Mouse (Mus musculus) cerebellum, postnatal 36 days (tissue): ENCODE data around the gene Mmp2.

Source experiments
- DNase-seq, 2 experiments: peaks; one replicate each; pipeline ENCODE4 v3.0.0; 2021 to 2022; ENCODE audit warnings: mixed read lengths in 2 of 2

Mmp2 gene

GRCm38 (mm10) chr8:92896611-92897010 lies 69.5 kb downstream of the Mmp2 start:
- no peak for DNase-seq

DNA sequence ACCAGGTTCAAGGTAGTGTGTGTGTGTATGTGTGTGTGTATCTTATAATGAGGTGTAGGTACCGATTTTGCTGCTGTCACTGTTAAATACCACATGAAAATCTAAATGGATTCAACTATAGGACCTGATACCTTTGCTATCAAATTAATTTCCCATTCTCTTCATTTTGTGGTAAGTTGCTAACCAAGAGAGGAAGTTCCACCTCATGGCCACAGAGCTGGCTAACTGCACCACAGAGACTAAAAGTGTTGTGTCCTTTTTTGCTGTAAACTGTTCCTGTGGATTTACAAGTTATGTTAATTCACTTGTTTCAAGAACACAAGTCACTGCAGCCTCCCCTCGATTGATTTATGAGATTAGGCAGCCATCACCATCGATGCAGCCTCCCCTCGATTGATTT lies 70.7 kb downstream of the Mmp2 start:
- DNase-seq = no peak

GRCm38 (mm10) chr8:92899590-92899989 lies 72.5 kb downstream of the Mmp2 start:
- DNase-seq = no peak

- no peak for DNase-seq
Measured at GRCm38 (mm10) chr8:92901107-92901506, 74.0 kb downstream of the Mmp2 start, which contains the start of gene Capns2. Capns2 (plus strand) TSS chr8:92901407.

DNA sequence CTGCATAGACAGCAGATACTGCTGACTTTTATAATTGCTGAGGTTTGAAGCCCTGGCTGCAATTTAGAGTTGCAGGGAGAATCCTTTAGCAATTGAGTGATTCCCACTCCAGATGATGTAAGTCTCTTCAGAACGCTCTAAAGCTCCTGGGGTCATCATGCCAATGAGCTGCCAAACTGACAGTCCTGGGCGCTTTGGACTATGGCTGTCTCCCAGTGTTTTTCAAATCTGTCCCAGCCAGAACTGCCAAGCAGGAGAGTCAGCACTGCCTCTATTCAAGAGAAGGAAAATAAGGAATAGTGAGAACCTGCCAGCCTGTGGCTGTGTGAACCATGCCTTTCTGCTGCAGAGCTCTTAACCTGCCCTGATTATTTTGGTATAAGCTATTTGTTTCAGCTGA lies 75.9 kb downstream of the Mmp2 start:
- DNase-seq = no peak
